Mouse (Mus musculus): ENCODE data around the gene Ormdl3. TPM values are rescaled to one million over a fixed set of nuclear protein-coding genes. Genes with fewer than 3 reads are reported as not detected.
A peak's percentile ranks its signal among the peaks of the same experiment; 100 is the strongest.

Gene Ormdl3
- polyA plus RNA-seq, 1 experiment from 2014 or later, result 54.6 TPM

- H3K4me1 ChIP-seq, result peaks cover 13% of the 10 kb centered on the region
- peaks cover 81% of the 10 kb centered on the region for H3K27me3 ChIP-seq
- no peak overlapping the region for H3K4me3 ChIP-seq
- H3K27ac ChIP-seq, result no peak overlapping the region
- no peaks in the 10 kb centered on the region for H3K9me3 ChIP-seq
- H3K9ac ChIP-seq, result no peak overlapping the region
- 38% methylated on average over 12 of the region's 12 CpGs for WGBS
- no peaks in the 10 kb centered on the region for H3K36me3 ChIP-seq
- no peak for ATAC-seq (ENCODE audit: borderline replicate concordance, extremely low read depth, low FRiP score, low TSS enrichment)
- no peak overlapping the region for H3K4me2 ChIP-seq
These were observed 40.5 kb downstream of the Ormdl3 start for GRCm38 (mm10) chr11:98546529-98547307.

DNA sequence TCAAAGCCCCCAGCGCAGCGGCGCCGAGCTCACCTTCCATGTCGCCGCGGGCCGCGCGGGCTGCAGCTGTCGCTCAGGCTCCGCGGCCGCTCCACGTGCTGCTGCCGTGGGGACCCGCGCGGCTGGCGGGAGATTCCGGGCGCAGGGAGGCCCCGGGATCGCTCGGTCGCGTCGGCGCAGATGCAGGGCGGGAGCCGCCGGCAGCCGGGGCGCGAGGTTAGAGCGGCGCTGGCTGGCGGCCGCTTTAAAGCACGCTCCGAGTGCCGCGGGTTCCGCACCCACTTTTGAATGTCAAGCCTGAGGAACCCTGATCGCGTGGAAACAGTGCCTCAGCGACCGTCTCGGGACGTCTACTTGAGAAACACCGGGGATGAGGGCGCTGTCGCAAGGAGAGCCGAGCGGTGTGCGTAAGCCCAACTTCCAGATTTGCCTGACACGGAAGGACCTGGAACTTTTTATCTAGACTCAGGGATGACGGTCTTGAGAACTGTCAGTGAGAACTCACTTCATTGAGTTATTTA, 41.4 kb downstream of the Ormdl3 start, which contains the start of gene Ikzf3:
Ikzf3 (minus strand) TSS at position 321 of the 521 bp plus-strand sequence.
- Histone ChIP-seq H3K4me3 (peak within 1 kb of the TSS; percentile 45), H3K27ac (no peak within 1 kb of the TSS), H3K4me2 (peak within 1 kb of the TSS; percentile 88), H3K36me3 (no peaks in the 10 kb centered on the region), H3K9me3 (no peaks in the 10 kb centered on the region), H3K9ac (peak within 1 kb of the TSS; percentile 24; the same call in 1 of the 2 replicates), H3K27me3 (peaks cover 89% of the 10 kb centered on the region), H3K4me1 (peaks cover 13% of the 10 kb centered on the region)
- under 1% methylated on average over 58 of the region's 58 CpGs for WGBS
- no peak for ATAC-seq (ENCODE audit: borderline replicate concordance, extremely low read depth, low FRiP score, low TSS enrichment)

- peaks cover 82% of the 10 kb centered on the region for H3K27me3 ChIP-seq
- no peaks in the 10 kb centered on the region for H3K36me3 ChIP-seq
- peak overlapping the region; percentile 88 for H3K4me2 ChIP-seq
- H3K27ac ChIP-seq, result no peak overlapping the region
- H3K4me1 ChIP-seq, result peaks cover 8% of the 10 kb centered on the region
- 3% methylated on average over 16 of the region's 16 CpGs for WGBS
- H3K4me3 ChIP-seq, result peak overlapping the region; percentile 45
- H3K9ac ChIP-seq, result no peak overlapping the region
- no peaks in the 10 kb centered on the region for H3K9me3 ChIP-seq
- no peak for ATAC-seq (ENCODE audit: borderline replicate concordance, extremely low read depth, low FRiP score, low TSS enrichment)
These were observed 42.1 kb downstream of the Ormdl3 start for GRCm38 (mm10) chr11:98544890-98545677.

DNA sequence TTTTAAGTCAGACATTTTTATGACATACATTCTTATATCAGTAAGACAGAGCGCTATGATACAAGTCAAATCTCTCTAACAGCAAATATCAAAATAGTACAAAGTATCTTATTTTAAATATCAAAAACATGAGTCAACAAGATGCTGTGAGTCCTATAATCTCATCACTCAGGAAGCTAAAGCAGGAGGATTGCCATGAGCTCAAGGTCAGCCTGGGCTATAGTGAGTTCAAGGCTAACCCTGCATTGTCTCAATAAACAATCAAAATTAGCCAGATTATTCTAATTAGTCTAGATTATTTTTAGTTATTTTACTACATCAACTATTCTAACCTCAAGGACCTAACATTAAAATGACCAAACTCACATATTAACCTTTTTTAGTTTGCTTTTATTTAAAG, 43.8 kb downstream of the Ormdl3 start:
- no peak overlapping the region for H3K4me3 ChIP-seq
- WGBS, result 71% methylated on average over 1 of the region's 1 CpGs
- H3K4me2 ChIP-seq, result no peak overlapping the region
- peaks cover 65% of the 10 kb centered on the region for H3K27me3 ChIP-seq
- no peak overlapping the region for H3K9ac ChIP-seq
- H3K9me3 ChIP-seq, result no peaks in the 10 kb centered on the region
- ATAC-seq (ENCODE audit: borderline replicate concordance, extremely low read depth, low FRiP score, low TSS enrichment), result no peak
- H3K4me1 ChIP-seq, result peaks cover 8% of the 10 kb centered on the region
- H3K36me3 ChIP-seq, result no peaks in the 10 kb centered on the region
- H3K27ac ChIP-seq, result no peak overlapping the region

DNA sequence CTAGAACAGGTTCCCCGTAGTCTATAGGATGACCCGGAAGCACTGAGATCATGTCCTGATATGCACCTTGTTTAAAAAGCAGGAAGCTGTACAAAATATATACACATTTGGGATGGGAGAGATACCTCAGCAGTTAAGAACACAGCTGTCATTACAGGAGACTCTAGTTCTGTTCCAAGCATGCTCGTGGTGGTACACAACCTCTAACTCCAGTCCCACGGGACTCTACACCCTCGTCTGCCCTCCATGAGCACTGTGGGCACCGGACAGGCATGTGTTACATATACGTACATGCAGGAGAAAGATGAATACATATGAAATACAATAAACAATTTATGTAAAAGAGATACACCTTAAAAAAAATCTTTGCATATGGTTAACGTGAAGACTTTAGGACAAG, 44.6 kb downstream of the Ormdl3 start:
- Histone ChIP-seq H3K9ac (no peak overlapping the region), H3K9me3 (no peaks in the 10 kb centered on the region), H3K36me3 (no peaks in the 10 kb centered on the region), H3K27me3 (peaks cover 57% of the 10 kb centered on the region), H3K27ac (no peak overlapping the region), H3K4me1 (peaks cover 8% of the 10 kb centered on the region), H3K4me3 (no peak overlapping the region), H3K4me2 (no peak overlapping the region)
- 66% methylated on average over 8 of the region's 8 CpGs for WGBS
- no peak for ATAC-seq (ENCODE audit: borderline replicate concordance, extremely low read depth, low FRiP score, low TSS enrichment)

DNA sequence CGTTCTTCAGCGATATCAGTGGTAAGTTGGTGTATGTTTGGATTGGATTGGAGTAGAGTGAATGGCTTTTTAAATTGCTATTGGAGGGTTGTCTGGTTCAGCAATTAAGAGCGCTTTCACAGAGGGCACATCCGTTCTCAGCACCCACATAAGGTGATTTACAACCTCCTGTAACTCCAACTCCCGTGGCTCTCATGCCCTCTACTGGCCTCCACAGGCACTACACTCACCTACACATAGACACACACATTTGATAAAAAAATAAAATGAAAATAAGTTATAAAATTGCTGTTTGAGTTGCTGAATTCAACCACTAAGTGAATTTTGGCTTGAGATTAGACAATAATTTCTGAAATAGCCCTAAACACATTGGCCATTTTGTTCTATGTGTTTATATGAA, 46.8 kb downstream of the Ormdl3 start:
- no peak for ATAC-seq (ENCODE audit: borderline replicate concordance, extremely low read depth, low FRiP score, low TSS enrichment)
- H3K36me3 ChIP-seq, result no peaks in the 10 kb centered on the region
- H3K27me3 ChIP-seq, result peaks cover 34% of the 10 kb centered on the region
- no peaks in the 10 kb centered on the region for H3K9me3 ChIP-seq
- no peak overlapping the region for H3K4me2 ChIP-seq
- WGBS, result 76% methylated on average over 5 of the region's 5 CpGs
- H3K4me3 ChIP-seq, result no peak overlapping the region
- no peak overlapping the region for H3K9ac ChIP-seq
- H3K4me1 ChIP-seq, result peaks cover 2% of the 10 kb centered on the region
- no peak overlapping the region for H3K27ac ChIP-seq

DNA sequence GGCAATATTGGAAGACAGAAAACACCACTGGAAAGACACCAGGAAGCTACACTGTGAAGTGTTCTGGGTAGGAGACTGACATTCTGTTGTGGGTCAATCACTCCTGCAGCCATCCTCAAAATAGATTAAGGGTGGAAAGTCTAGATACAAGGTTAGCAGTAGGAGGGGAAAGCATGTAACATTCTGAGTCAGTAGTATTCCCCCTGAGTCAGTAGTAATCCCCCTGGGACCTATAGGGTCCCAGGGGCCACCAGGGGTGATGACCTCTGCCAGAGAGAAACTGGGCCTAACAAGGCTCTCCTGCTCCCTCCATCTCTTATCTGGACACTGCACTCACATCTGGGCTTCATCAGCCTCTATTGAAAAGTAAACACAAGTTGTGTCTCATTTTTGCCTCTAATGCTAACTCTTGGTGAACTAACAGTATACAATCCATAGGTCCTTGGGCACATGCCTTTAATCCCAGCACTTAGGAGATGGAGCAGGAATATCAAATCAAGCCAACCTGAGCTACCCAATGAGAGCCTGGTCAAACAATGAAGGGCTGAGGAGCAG, 49.6 kb downstream of the Ormdl3 start:
- no peaks in the 10 kb centered on the region for H3K9me3 ChIP-seq
- H3K36me3 ChIP-seq, result no peaks in the 10 kb centered on the region
- H3K9ac ChIP-seq, result no peak overlapping the region
- no peak overlapping the region for H3K4me3 ChIP-seq
- no peak for ATAC-seq (ENCODE audit: borderline replicate concordance, extremely low read depth, low FRiP score, low TSS enrichment)
- H3K4me1 ChIP-seq, result no peaks in the 10 kb centered on the region
- no peak overlapping the region for H3K4me2 ChIP-seq
- H3K27ac ChIP-seq, result no peak overlapping the region
- peaks cover 18% of the 10 kb centered on the region for H3K27me3 ChIP-seq

Other genes starting within 250 kb of the Ormdl3 start
- 3.5 and 5.5 TPM in 2 replicates for gene Ppp1r1b, start 239.0 kb downstream of the Ormdl3 start, polyA plus RNA-seq (2015; fragmentation: Nextera tagmentation; extraction: Ambion mirVana)
- 45.2 and 52.5 TPM in 2 replicates for gene Stard3, start 229.0 kb downstream of the Ormdl3 start, polyA plus RNA-seq (2015; fragmentation: Nextera tagmentation; extraction: Ambion mirVana)
- 5.1 and 7.5 TPM in 2 replicates for gene Tcap, start 203.6 kb downstream of the Ormdl3 start, polyA plus RNA-seq (2015; fragmentation: Nextera tagmentation; extraction: Ambion mirVana)
- gene Pnmt, start 200.9 kb downstream of the Ormdl3 start, polyA plus RNA-seq (2015; fragmentation: Nextera tagmentation; extraction: Ambion mirVana), result 0.12 TPM in 1 of 2 replicates, not detected in the other
- gene Pgap3, start 186.9 kb downstream of the Ormdl3 start, polyA plus RNA-seq (2015; fragmentation: Nextera tagmentation; extraction: Ambion mirVana), result 13.0 and 14.7 TPM in 2 replicates
- gene Erbb2, start 174.9 kb downstream of the Ormdl3 start, polyA plus RNA-seq (2015; fragmentation: Nextera tagmentation; extraction: Ambion mirVana), result 37.2 and 39.4 TPM in 2 replicates
- gene Mien1, start 148.4 kb downstream of the Ormdl3 start, polyA plus RNA-seq (2015; fragmentation: Nextera tagmentation; extraction: Ambion mirVana), result 76.8 and 78.0 TPM in 2 replicates
- gene Grb7, start 141.0 kb downstream of the Ormdl3 start, polyA plus RNA-seq (2015; fragmentation: Nextera tagmentation; extraction: Ambion mirVana), result 45.3 and 49.6 TPM in 2 replicates
- gene Ikzf3, start 41.3 kb downstream of the Ormdl3 start, polyA plus RNA-seq (2015; fragmentation: Nextera tagmentation; extraction: Ambion mirVana), result 0.49 and 1.2 TPM in 2 replicates
- 0.14 TPM in 1 of 2 replicates, not detected in the other for gene Zpbp2, start 36.3 kb downstream of the Ormdl3 start, polyA plus RNA-seq (2015; fragmentation: Nextera tagmentation; extraction: Ambion mirVana)
- gene Lrrc3c, start 10.9 kb upstream of the Ormdl3 start, polyA plus RNA-seq (2015; fragmentation: Nextera tagmentation; extraction: Ambion mirVana), result not detected in 2 replicates
- 1.0 and 1.4 TPM in 2 replicates for gene Gm12355, start 38.3 kb upstream of the Ormdl3 start, polyA plus RNA-seq (2015; fragmentation: Nextera tagmentation; extraction: Ambion mirVana)
- not detected in 2 replicates for gene Gsdma3, start 39.0 kb upstream of the Ormdl3 start, polyA plus RNA-seq (2015; fragmentation: Nextera tagmentation; extraction: Ambion mirVana)
- gene Gsdma2, start 59.4 kb upstream of the Ormdl3 start, polyA plus RNA-seq (2015; fragmentation: Nextera tagmentation; extraction: Ambion mirVana), result not detected in 2 replicates
- gene Gsdma, start 77.0 kb upstream of the Ormdl3 start, polyA plus RNA-seq (2015; fragmentation: Nextera tagmentation; extraction: Ambion mirVana), result 0.06 TPM in 1 of 2 replicates, not detected in the other
- 211 and 214 TPM in 2 replicates for gene Psmd3, start 95.2 kb upstream of the Ormdl3 start, polyA plus RNA-seq (2015; fragmentation: Nextera tagmentation; extraction: Ambion mirVana)
- gene Csf3, start 113.9 kb upstream of the Ormdl3 start, polyA plus RNA-seq (2015; fragmentation: Nextera tagmentation; extraction: Ambion mirVana), result not detected in 2 replicates
- 51.9 and 53.0 TPM in 2 replicates for gene Med24, start 142.1 kb upstream of the Ormdl3 start, polyA plus RNA-seq (2015; fragmentation: Nextera tagmentation; extraction: Ambion mirVana)
- 35.6 and 35.8 TPM in 2 replicates for gene Thra, start 153.3 kb upstream of the Ormdl3 start, polyA plus RNA-seq (2015; fragmentation: Nextera tagmentation; extraction: Ambion mirVana)
- 1.0 and 1.5 TPM in 2 replicates for gene Nr1d1, start 188.0 kb upstream of the Ormdl3 start, polyA plus RNA-seq (2015; fragmentation: Nextera tagmentation; extraction: Ambion mirVana)
- 21.1 and 21.2 TPM in 2 replicates for gene Msl1, start 208.1 kb upstream of the Ormdl3 start, polyA plus RNA-seq (2015; fragmentation: Nextera tagmentation; extraction: Ambion mirVana)
- gene Casc3, start 217.5 kb upstream of the Ormdl3 start, polyA plus RNA-seq (2015; fragmentation: Nextera tagmentation; extraction: Ambion mirVana), result 35.7 and 37.9 TPM in 2 replicates
- gene Rapgefl1, start 249.4 kb upstream of the Ormdl3 start, polyA plus RNA-seq (2015; fragmentation: Nextera tagmentation; extraction: Ambion mirVana), result 0.86 and 1.4 TPM in 2 replicates